Mouse (Mus musculus) bone marrow macrophage, adult 2 months (primary cell): ENCODE results near the gene Rab25.

Source experiments
- CTCF ChIP-seq: IDR thresholded peaks from 2 replicates; pipeline ENCODE4 v1.5.1; 2012; ENCODE audit warnings: low read depth, mild to moderate bottlenecking, low read length, moderate library complexity
- POLR2A ChIP-seq: IDR thresholded peaks from 2 replicates; pipeline ENCODE4 v1.6.1; 2012; ENCODE audit warnings: mild to moderate bottlenecking, low read depth, low read length, borderline replicate concordance

DNA sequence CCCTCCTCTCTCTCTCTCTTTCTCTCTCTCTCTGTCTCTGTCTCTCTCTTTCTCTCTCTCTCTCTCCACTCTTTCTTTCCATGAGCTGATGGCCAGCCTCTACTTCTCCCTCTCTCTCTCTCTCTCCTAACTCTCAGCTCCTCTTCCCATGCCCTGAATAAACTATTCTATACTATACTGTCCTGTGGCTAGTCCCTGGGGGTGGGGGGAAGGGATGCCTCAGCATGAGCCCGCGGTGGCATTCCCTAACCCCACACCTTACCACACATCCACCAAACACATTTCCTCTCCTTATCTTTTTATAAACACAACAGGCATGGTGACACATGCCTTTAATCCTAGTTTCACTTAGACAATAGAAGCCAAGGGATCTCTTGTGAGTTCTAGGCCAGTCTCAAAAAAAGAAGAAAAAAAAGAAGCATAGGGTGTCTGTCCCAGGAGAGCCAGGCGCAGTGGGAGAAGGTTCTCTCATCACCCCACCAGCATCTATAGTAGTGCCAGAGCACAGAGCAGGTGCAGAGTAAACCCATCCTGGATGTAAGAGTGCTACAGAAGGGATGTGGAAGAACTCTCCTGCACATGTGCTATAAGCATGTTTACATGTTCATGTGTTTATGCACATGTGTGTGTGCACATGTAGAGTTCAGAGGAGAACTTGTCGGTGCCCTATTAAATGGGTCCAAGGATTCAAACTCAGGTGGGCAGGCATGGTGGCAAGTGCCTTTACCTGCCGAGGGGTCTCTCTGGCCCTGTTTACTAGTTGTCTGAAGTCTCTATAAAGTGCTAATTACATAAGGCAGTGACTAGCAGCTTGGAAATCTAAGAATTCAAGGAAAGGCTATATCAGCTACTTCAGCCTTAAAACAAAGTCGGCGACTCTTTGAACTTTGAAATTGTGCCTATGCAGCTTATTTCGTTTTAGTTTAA is 30.7 kb upstream of the Rab25 start:
- TF ChIP-seq CTCF: no peak
- TF ChIP-seq POLR2A: no peak
